Mouse (Mus musculus): ENCODE measurements around the gene Olfr481. TPM values are rescaled to one million over a fixed set of nuclear protein-coding genes. Genes with fewer than 3 reads are reported as not detected.

The Olfr481 gene
- not detected in 2 replicates for polyA plus RNA-seq (2012; rRNA removed)

DNA sequence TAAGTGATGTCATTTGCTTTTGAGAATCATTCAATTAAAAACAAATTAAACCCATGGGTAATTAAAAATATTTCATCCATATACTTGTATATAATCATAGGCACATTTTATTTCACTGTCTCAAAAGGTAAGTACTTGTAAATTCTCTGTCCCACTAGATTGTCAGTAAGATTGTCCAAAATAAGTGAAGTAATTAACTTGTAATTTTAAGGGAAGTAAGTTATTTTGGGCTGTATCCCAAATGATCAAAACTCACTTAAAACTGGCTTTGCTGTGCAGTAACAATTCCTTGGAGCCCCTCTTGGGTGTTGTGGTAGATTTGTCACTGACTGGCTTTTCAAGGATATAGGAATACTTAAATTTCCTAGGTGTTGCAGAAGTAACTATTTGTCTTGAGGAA is at the start of gene Olfr481:
Olfr481 (plus strand) TSS at position 301 of the 400 bp plus-strand sequence.
- DNase-seq (ENCODE audit: extremely low spot score in 1 of 2, low spot score in 1 of 2) = no peak

DNA sequence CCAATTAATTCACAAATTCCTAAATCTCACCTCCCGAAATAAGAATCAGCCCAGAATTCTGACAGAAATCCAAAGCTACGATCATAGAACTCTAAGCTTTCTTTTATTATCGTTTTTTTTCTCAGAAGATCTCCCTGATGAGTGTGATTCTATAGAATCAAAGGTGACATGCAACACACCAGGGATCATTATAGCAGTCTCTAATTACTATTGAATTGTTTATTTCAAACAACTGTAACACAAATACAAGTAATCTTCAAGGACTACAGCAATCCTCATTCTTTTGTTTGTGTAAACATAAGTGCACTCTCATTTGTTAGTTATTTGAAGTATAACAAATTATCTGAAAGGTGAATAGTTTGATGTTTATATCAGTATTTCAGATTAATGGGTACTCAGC is 45.8 kb upstream of the Olfr481 start, which contains the start of gene Olfr478:
Olfr478 (minus strand) TSS at position 101 of the 400 bp plus-strand sequence.
- DNase-seq (ENCODE audit: extremely low spot score in 1 of 2, low spot score in 1 of 2) = no peak

DNA sequence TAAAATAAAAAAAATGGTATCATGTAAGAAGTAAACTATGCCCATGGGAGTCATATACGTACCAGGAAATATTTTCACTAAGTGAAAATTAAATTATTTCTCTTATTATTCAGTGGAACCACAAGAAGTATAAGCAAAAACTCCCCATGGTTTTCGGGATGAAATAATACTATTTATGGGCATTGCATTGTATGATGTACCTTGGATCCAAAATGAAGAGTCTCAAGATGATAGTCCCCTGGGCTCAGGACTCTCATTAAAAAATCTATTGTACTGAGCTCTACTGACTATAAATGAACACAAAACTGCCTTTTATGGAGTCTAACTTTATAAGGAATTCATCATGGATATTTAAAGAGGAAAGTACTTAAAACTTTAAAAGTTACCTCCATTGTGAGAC is 29.3 kb upstream of the Olfr481 start, which contains the start of gene Olfr479:
Olfr479 (plus strand) TSS at position 301 of the 400 bp plus-strand sequence.
- DNase-seq (ENCODE audit: extremely low spot score in 1 of 2, low spot score in 1 of 2) = no peak

DNA sequence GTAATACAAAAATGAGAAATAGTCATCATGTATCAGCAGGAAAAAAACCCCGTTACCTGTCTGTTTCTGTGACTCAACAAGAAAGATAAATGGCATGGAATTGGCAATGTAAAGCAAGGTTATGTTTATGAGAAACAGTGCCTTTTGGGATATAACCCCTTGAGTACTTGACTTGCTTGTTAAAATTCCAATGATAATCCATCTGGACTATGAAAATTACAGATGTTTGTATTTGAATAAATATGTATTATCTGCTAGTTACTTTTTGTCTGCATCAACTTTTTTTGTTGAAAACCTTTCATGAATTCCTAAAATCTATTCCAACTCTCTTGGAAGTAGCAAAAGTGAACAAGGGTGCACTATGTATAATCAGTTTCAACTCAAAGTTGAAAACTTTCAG is 12.4 kb upstream of the Olfr481 start, which contains the start of gene Olfr480:
Olfr480 (minus strand) TSS at position 101 of the 400 bp plus-strand sequence.
- DNase-seq (ENCODE audit: extremely low spot score in 1 of 2, low spot score in 1 of 2) = no peak

DNA sequence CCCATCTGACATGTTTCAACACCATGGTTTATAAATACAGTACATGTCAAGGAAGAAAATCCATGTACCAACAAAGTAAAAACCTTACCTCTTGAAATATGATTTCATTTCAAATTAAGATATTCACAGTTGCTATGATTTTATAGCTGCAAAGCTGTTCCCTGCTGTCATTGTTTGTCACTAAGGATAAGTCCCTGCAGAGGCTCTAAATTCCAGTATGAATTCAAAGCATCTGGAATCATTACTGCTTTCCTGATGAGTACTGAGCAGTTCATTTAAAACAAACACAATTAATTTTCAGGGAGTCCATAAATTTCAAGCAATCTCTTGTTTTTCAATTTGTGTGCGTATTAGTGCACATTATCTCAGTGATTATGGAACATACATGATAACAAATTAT is 17.8 kb downstream of the Olfr481 start, which contains the start of gene Olfr482:
Olfr482 (minus strand) TSS at position 101 of the 400 bp plus-strand sequence.
- no peak for DNase-seq (ENCODE audit: extremely low spot score in 1 of 2, low spot score in 1 of 2)

DNA sequence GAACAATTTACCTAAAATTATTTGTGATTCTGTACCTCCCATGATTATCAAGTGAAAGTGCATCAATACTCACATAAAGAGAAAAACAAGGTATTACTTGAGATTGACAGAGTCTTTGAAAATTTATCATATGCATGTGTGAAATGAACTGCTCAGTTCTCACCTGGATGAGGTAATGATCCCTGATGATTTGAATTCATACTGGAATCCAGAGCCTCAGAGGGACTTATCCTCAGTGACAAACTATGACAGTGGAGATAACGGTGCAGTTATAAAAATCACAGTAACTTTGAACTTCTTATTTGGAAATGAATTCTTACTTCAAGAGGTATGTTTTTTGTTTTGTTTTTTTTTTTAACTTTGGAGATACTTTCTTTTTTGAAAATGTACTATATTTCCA is 20.9 kb downstream of the Olfr481 start, which contains the start of gene Olfr483:
Olfr483 (plus strand) TSS at position 301 of the 400 bp plus-strand sequence.
- DNase-seq (ENCODE audit: extremely low spot score in 1 of 2, low spot score in 1 of 2) = no peak

DNA sequence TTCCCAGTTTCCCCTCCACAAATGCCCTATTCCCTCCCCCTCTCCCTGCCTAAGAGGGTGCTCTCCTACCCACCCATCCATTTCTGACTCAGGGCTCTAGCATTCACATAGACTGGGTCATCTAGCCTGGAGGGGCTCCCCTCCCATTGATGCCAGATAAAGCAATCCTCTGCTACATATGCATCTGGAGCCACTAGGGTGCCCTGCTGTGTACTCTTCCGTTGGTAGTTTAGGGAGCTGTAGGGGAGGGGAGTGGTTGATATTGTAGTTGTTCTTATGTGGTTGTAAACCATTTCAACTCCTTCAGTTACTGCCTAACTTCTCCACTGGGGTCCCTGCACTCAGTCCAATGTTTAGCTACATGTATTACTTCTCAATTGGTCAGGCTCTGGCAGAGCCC is 41.0 kb downstream of the Olfr481 start:
- DNase-seq (ENCODE audit: extremely low spot score in 1 of 2, low spot score in 1 of 2) = no peak

DNA sequence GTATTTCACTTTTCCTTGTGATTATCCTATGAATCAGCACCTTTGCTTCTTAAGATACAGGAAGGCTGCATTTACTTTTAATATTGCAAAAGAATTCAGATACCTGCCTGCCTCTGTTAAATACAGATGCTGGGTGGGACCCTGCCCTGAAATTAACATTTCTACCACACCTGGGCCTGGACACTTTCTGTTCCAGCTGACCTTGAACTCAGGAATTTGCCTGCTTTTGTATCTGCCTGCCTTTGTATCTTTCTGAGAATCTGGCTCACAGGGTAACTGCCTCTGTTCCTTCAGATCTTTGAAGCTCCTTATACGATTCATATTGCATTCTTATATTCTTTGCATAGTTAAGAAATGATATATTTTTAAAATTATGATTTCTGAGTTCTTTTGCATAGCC is 41.8 kb downstream of the Olfr481 start:
- no peak for DNase-seq (ENCODE audit: extremely low spot score in 1 of 2, low spot score in 1 of 2)

DNA sequence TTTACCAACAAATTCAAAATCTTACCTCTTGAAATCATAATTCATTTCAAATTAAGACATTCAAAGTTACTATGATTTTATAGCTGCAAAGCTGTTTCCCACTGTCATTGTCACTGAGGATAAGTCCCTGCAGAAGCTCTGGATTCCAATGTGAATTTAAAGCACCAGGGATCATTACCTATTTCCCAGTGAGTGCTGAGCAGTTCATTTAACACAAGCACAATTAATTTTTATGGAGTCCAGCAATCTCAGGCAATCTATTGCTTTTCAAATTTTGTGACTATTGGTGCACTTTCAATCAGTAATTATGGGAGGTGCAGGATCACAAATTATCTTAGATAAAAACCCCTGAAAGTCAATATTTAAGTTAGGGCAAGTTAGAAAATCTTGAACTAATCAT is 47.7 kb downstream of the Olfr481 start, which contains the start of gene Olfr484:
Olfr484 (minus strand) TSS at position 101 of the 400 bp plus-strand sequence.
- DNase-seq (ENCODE audit: extremely low spot score in 1 of 2, low spot score in 1 of 2) = no peak

Other genes starting within 250 kb of the Olfr481 start
- not detected in 2 replicates for gene Olfr470, start 232.4 kb upstream of the Olfr481 start, polyA plus RNA-seq (2012; rRNA removed)
- gene Olfr472, start 182.0 kb upstream of the Olfr481 start, polyA plus RNA-seq (2012; rRNA removed) = not detected in 2 replicates
- gene Olfr473, start 149.4 kb upstream of the Olfr481 start, polyA plus RNA-seq (2012; rRNA removed) = not detected in 2 replicates
- not detected in 2 replicates for gene Olfr474, start 125.2 kb upstream of the Olfr481 start, polyA plus RNA-seq (2012; rRNA removed)
- gene Olfr476, start 115.1 kb upstream of the Olfr481 start, polyA plus RNA-seq (2012; rRNA removed) = not detected in 2 replicates
- gene Olfr477, start 93.2 kb upstream of the Olfr481 start, polyA plus RNA-seq (2012; rRNA removed) = not detected in 2 replicates
- gene Olfr478, start 45.9 kb upstream of the Olfr481 start, polyA plus RNA-seq (2012; rRNA removed) = not detected in 2 replicates
- not detected in 2 replicates for gene Olfr479, start 29.2 kb upstream of the Olfr481 start, polyA plus RNA-seq (2012; rRNA removed)
- not detected in 2 replicates for gene Olfr480, start 12.5 kb upstream of the Olfr481 start, polyA plus RNA-seq (2012; rRNA removed)
- gene Olfr482, start 17.7 kb downstream of the Olfr481 start, polyA plus RNA-seq (2012; rRNA removed) = 0.04 TPM in 1 of 2 replicates, not detected in the other
- gene Olfr483, start 21.0 kb downstream of the Olfr481 start, polyA plus RNA-seq (2012; rRNA removed) = not detected in 2 replicates
- not detected in 2 replicates for gene Olfr484, start 47.6 kb downstream of the Olfr481 start, polyA plus RNA-seq (2012; rRNA removed)
- gene Olfr485, start 80.0 kb downstream of the Olfr481 start, polyA plus RNA-seq (2012; rRNA removed) = not detected in 2 replicates
- not detected in 2 replicates for gene Olfr486, start 92.9 kb downstream of the Olfr481 start, polyA plus RNA-seq (2012; rRNA removed)
- gene Olfr487, start 134.8 kb downstream of the Olfr481 start, polyA plus RNA-seq (2012; rRNA removed) = not detected in 2 replicates
- gene Olfr488, start 178.5 kb downstream of the Olfr481 start, polyA plus RNA-seq (2012; rRNA removed) = not detected in 2 replicates
- gene Olfr490, start 209.1 kb downstream of the Olfr481 start, polyA plus RNA-seq (2012; rRNA removed) = not detected in 2 replicates
- gene Olfr491, start 233.6 kb downstream of the Olfr481 start, polyA plus RNA-seq (2012; rRNA removed) = not detected in 2 replicates
- not detected in 2 replicates for gene Olfr492, start 243.8 kb downstream of the Olfr481 start, polyA plus RNA-seq (2012; rRNA removed)

Data from frontal cortex, adult 2 months (tissue).